Mouse (Mus musculus) layer of hippocampus, adult 11-12 months (tissue): ENCODE measurements around the gene Adamtsl5.
"Not testable (repeated sequence)": the region's sequence is repeated elsewhere in the genome, so short reads cannot be mapped to it uniquely, and the experiment has no call there.

Source experiments
- DNase-seq: peaks from one replicate; pipeline ENCODE4 v3.0.0; 2022; ENCODE audit warnings: low spot score

Gene Adamtsl5

GRCm38 (mm10) chr10:80371983-80372382 is 23.8 kb upstream of the Adamtsl5 start:
- DNase-seq = no peak

DNA sequence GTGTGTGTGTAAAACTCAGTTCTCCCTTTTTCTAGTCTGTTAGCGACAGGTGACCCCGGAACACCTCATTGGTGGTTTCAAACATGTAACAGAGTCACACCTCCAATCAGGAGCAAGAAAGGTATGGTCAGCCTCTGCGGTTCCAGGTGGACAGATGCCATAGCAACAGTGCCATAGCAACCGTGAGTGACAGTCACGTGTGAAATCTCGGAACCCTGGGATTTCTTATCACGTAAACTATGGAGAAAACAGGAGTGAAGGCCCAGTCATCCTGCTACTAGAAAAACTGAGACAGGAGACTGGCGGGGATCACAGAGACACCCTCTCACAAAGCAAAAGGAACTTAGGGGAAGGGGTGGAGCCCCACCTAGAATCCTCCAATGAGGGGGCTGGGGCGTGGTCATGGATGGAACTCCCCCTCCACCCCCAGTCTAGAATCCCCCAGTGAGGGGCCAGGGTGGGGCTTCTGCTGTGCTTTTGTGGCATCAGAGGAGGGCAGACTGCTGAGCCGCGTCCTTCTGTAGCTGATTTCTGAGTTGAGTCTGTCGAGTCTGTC is 23.3 kb upstream of the Adamtsl5 start:
- DNase-seq = no peak

DNA sequence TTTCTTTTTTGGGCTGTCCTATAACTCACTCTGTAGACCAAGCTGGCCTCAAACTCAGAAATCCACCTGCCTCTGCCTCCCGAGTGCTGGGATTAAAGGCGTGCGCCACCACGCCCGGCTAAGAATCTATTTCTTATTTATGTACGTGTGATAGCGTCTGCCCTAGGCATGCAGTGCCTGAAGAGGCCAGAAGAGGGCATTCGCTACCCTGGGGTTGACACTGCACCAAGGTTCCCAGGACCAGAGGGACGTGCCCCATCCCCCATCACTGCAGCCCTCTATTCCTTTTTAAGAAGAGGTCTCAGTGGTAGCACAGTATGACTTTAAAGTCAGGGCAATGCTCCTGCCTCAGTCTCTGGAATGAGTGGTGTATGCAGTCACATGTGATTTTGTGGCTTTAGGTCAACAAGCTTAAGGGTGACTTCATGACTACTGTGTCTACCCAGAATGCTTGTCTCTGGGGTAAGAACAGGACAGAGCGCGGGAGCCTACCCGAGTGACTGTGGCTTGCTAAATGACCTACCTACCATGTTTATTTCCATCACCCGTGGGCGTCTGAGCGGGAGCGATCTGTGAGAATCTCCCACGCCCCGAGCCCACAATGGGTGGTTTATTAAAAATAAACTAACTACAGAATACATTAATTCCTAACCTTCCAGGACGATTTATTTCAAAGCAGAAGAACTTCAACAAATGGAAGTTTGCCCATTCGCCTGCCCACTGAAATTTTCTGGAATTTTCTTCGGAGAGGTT is 22.0 kb upstream of the Adamtsl5 start:
- DNase-seq = no peak

DNA sequence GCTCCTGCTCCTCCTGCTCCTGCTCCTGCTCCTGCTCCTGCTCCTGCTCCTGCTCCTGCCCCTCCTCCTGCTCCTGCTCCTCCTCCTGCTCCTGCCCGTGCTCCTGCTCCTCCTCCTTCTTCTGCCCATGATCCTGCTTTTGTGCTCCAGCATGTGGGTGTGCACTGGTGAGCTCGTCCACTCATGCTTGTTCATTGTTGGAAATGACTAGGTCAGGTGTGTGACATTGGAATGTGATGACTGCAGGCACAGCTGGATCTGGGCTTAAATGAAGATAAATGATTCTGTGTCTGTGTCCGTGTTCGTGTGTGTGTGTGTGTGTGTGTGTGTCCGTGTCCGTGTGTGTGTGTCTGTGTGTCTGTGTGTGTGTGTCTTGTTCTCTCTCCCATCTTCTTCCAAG is 20.2 kb upstream of the Adamtsl5 start:
- no peak for DNase-seq

DNA sequence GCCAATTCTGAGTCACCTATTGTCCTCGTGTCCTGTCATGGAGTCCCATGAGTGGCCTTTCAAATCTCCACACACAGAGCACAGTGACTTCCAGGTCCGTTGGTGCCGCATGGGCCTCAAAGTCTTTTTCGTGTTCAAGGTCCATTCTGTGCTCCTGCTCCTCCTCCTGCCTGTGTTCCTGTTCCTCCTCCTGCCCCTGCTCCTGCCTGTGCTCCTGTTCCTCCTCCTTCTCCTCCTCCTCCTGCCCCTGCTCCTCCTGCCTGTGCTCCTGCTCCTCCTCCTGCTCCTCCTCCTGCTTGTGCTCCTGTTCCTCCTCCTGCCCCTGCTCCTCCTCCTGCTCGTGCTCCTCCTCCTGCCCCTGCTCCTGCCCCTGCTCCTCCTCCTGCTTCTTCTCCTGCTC is 19.7 kb upstream of the Adamtsl5 start:
- no peak for DNase-seq

- no peak for DNase-seq
These were observed 17.5 kb upstream of the Adamtsl5 start for GRCm38 (mm10) chr10:80365736-80366135.

DNA sequence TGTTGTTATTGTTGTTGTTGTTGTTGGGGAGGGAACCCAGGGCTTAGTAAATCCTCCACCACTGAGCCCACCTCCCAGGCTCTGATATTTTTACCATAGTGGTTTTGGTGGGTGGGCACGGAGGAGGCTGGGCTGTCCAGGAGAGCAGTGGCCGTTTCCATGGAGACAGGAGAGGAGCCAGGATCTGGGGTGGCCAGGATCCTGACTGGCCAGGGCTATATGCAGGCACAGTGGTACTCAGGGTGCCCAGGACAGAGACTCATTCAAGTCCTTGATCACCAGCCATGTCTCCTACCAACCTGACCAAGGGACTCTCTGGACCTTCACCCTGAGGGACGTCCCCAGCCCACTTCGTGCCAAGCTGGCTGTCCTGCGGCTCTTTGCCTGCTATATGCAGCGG is 15.5 kb upstream of the Adamtsl5 start:
- no peak for DNase-seq

GRCm38 (mm10) chr10:80357994-80358639 is 9.9 kb upstream of the Adamtsl5 start:
- no peak for DNase-seq

DNA sequence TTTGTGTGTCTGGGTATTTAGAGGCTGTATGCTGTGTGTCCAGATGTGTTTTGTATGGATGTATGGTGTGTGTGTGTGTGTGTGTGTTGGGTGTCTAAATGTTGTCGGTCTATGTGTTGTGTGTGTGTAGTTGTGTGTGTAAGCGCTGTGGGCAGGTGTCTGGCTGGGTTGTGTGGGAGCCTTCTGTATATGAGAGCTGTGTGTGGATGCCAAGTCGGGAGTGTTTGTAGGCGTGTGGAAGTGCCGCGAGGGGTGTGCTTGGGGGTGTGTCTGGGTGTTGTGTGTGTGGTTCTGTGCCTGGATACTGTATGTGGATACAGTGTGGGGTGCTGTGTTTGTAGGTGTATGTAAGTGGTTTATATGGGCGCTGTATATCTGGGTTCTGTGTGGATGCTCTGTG is 9.1 kb upstream of the Adamtsl5 start:
- DNase-seq = no peak

- no peak for DNase-seq
These were observed 8.5 kb upstream of the Adamtsl5 start for GRCm38 (mm10) chr10:80356737-80357136.

- no peak for DNase-seq
These were observed 7.9 kb upstream of the Adamtsl5 start, which contains the start of gene Plk5 for GRCm38 (mm10) chr10:80356001-80356682. Gene Plk5 (plus strand): TSS chr10:80356459.

DNA sequence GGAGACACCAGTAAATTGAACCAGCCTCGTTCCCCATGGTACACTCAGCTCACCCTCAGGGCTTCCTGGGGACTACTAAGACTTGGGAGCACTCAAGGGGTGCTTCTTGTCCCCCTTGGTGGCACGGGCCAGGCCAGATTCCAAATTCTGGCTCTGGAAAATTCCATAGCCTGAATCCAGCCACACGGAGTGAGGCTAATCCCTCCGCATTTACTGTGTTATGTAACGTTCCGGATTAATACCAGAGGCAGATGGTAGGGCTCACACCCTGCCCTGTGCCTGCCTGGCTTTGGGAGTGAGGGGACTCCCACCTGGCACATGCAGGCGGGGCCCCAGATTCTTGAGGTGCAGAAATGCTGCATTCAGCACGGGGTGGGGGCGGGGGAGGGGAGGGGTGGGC is 7.2 kb upstream of the Adamtsl5 start:
- no peak for DNase-seq

DNA sequence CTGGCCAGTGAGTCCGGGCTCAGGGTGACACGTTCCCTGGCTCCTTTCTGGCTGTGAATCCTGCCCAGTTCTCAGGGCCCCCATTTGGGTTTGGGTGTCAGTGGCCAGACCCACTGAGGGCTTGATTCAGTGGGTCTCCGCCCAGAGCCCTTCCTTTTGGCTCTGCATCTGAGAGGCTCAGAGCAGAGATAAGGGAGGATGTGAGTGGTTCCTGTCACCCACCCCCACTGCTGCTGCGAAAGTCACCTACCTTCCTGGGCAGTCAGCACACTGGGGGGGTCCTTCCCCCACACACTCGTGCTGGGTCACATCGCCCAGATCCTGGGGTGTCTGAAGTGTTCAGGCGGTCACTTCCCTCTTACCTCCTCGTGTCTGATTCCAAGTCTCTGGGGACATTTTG is 4.5 kb upstream of the Adamtsl5 start:
- DNase-seq = no peak

DNA sequence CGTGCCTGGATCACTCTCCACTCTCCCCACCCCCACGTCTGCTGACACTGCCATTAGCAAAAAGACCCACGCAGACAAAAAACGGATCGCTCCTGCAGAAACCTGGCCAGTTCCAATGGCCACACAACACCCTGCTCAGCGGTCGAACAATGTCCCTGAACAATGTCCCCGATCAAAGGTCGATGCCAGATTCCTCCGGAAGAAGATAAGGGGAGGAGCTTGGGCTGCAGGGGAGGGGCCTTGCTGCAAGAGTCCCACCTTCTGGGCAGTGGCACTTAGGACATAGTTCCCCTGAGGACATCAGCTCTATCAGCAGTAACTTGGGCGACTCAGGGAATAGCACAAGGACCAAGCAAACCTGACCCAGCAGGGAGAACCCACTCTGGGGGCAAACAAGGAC is 3.7 kb upstream of the Adamtsl5 start:
- DNase-seq = no peak

- DNase-seq = peak; percentile 87
These were observed 2.1 kb upstream of the Adamtsl5 start for GRCm38 (mm10) chr10:80350292-80350691.

- no peak for DNase-seq
These were observed 769 bp upstream of the Adamtsl5 start for GRCm38 (mm10) chr10:80348981-80349380.

DNA sequence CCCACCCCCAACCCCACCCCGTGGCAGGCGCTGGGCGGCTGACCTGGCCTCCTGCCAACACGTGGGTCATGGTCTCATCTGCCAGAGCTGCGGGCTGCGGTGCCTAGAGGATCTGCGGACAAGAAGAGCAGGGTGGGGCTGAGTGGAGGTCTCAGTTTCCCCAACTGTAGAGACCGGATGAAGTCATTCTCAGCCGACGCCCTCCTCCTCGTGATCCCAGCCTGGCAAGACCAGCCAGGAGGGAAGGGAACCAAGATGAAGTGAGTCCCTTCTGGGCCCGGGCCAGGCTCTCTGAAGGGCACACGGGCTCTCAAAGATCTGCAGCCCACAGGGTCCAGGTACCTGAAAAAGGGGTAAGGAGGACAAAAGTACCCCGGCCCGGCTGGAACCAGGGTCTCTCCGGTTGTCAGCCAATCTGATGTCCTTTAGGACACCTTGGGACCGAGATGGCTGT is 671 bp downstream of the Adamtsl5 start:
- DNase-seq = no peak

DNA sequence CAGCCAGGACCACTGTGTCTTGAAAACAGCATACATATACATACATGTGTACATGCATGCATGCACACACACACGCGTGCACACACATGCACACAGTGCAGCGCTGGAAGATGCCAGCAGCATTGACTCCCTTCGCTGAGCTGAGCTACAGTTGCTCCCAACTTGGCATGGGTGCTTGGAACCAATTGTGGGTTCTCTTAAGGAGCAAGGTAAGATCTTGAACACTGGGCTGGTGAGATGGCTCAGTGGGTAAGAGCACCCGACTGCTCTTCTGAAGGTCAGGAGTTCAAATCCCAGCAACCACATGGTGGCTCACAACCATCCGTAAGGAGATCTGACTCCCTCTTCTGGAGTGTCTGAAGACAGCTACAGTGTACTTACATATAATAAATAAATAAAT is 2.3 kb downstream of the Adamtsl5 start:
- DNase-seq = not testable (repeated sequence)

DNA sequence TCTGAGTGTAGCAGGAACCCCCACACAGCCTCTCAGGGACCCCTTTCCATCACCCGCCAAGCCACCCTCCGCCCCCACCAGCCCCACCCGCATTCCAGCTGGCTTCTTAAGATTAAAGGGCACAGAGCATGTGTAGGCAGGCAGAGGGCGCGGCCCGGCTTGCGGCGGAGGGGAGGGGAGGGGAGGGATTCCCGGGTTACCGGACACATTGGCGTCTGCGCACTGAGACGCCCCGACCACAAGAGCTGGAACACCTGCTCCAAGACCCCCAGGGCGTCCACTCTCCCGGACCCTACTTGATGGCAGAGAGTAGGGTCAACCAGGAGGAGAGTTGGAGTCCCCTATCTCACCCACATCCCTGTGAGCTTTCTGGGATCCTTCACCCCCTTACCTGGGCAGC is 3.1 kb downstream of the Adamtsl5 start:
- DNase-seq = no peak

GRCm38 (mm10) chr10:80344131-80344661 is 4.0 kb downstream of the Adamtsl5 start:
- no peak for DNase-seq

DNA sequence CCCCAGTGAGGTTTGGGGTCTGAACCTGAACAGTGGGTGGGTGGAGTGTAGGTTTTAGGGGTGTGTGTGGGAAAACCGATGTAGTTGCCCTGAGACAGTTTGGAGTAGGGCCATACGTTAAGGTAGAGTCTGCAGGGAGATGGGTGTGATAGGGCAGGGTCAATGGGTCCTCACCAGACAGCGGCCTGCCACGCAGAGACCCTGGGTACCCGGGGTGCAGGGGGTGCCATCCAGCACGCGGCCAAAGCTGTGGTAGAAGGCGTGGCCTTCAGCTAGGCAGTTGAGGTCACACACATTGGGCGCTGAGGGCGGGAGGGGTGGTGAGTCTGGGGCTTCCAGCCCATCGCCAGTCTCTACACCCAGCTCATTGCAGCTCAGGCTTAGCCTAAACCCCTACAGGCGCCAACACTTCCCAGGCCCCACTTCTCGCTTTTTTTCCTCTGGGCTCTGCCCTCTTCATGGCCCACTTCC is 4.8 kb downstream of the Adamtsl5 start:
- no peak for DNase-seq

DNA sequence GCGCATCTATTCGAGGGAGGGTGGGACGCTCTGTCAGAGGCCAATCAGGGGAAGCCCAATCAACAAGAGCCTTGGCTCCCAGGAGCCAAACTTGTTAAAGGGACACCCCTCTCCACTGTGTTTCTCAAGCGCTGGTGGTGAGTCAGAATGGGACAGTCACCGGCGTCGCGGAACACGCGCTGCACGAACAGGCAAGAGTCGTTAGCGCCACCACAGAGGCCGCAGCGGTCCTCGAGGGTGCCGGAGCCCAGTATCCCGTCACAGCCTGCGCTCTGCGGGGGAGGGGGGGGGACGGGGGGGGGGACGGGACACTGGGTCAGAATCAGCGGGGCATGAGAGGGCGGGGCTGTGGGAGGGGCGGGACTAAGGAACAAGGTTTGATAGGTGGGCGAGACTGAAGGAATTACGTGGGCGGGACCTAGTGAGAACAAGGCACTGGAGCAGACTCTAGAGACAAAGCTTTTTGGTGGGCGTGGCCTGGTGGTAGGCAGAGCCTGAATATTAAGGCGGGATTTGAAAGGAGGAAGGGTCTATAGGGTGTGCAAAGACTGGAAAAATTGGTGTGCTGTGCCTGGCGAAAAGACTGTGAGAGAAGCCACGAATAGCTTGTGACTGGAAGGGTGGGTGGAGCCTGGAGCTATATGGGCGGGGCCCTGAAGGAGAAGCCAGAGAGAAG is 5.3 kb downstream of the Adamtsl5 start:
- peak; percentile 32 for DNase-seq
